Mouse (Mus musculus): ENCODE measurements around the gene Zfp593.

Gene Zfp593

GRCm38 (mm10) chr4:134256407-134257197 lies 11.2 kb upstream of the Zfp593 start:
- DNase-seq (ENCODE audit: low spot score): no peak

GRCm38 (mm10) chr4:134255854-134256253 lies 10.5 kb upstream of the Zfp593 start:
- no peak for DNase-seq (ENCODE audit: low spot score)

- DNase-seq (ENCODE audit: low spot score): no peak
These were observed 9.4 kb upstream of the Zfp593 start for GRCm38 (mm10) chr4:134254835-134255234.

GRCm38 (mm10) chr4:134253722-134254324 lies 8.4 kb upstream of the Zfp593 start, which contains the start of gene Grrp1:
Gene Grrp1 (minus strand): TSS chr4:134254106.
- DNase-seq (ENCODE audit: low spot score): no peak

GRCm38 (mm10) chr4:134252911-134253721 lies 7.7 kb upstream of the Zfp593 start:
- DNase-seq (ENCODE audit: low spot score): no peak

- DNase-seq (ENCODE audit: low spot score): no peak
These were observed 6.9 kb upstream of the Zfp593 start for GRCm38 (mm10) chr4:134252131-134252910.

- DNase-seq (ENCODE audit: low spot score): no peak
These were observed 6.1 kb upstream of the Zfp593 start for GRCm38 (mm10) chr4:134251241-134252130.

GRCm38 (mm10) chr4:134250930-134251240 lies 5.5 kb upstream of the Zfp593 start:
- DNase-seq (ENCODE audit: low spot score): no peak

GRCm38 (mm10) chr4:134250116-134250929 lies 4.9 kb upstream of the Zfp593 start:
- DNase-seq (ENCODE audit: low spot score): no peak

- DNase-seq (ENCODE audit: low spot score): no peak
These were observed 4.3 kb upstream of the Zfp593 start for GRCm38 (mm10) chr4:134249651-134250050.

GRCm38 (mm10) chr4:134246719-134247258 lies 1.4 kb upstream of the Zfp593 start, which contains the start of gene Gm30191:
Gene Gm30191 (plus strand): TSS chr4:134246935.
- no peak for DNase-seq (ENCODE audit: low spot score)

- no peak for DNase-seq (ENCODE audit: low spot score)
These were observed 864 bp upstream of the Zfp593 start for GRCm38 (mm10) chr4:134246256-134246655.

- no peak for DNase-seq (ENCODE audit: low spot score)
These were observed 1.7 kb downstream of the Zfp593 start, which contains the start of gene E130218I03Rik for GRCm38 (mm10) chr4:134243516-134244250. Gene E130218I03Rik (plus strand): TSS chr4:134243662.

GRCm38 (mm10) chr4:134238686-134239085 lies 6.7 kb downstream of the Zfp593 start:
- no peak for DNase-seq (ENCODE audit: low spot score)

GRCm38 (mm10) chr4:134238279-134238651 lies 7.1 kb downstream of the Zfp593 start, which contains the start of gene Cnksr1:
Gene Cnksr1 (minus strand): TSS chr4:134238399.
- DNase-seq (ENCODE audit: low spot score): peak; percentile 83

- no peak for DNase-seq (ENCODE audit: low spot score)
These were observed 7.7 kb downstream of the Zfp593 start for GRCm38 (mm10) chr4:134237582-134238278.

- no peak for DNase-seq (ENCODE audit: low spot score)
These were observed 10.5 kb downstream of the Zfp593 start for GRCm38 (mm10) chr4:134234876-134235275.

GRCm38 (mm10) chr4:134230431-134230830 lies 15.0 kb downstream of the Zfp593 start:
- no peak for DNase-seq (ENCODE audit: low spot score)
